Mouse (Mus musculus) splenic B cell, adult 2 months (primary cell): ENCODE data around the gene Tial1.
A peak's percentile ranks its signal among the peaks of the same experiment; 100 is the strongest.

Source experiments
- DNase-seq: peaks from one replicate; pipeline ENCODE4 v3.0.0-alpha.2; 2011; ENCODE audit warnings: low read depth, low spot score
- H3K27me3 ChIP-seq: 2 replicates; pipeline ENCODE4 v1.6.1; 2012; ENCODE audit warnings: mild to moderate bottlenecking, low read length, moderate library complexity, mixed read lengths; ENCODE audit not compliant: control insufficient read depth, poor library complexity, insufficient read depth, severe bottlenecking
- H3K36me3 ChIP-seq: 2 replicates; pipeline ENCODE4 v1.6.1; 2012; ENCODE audit warnings: mild to moderate bottlenecking, low read length, moderate library complexity, mixed read lengths; ENCODE audit not compliant: control insufficient read depth, poor library complexity, insufficient read depth, severe bottlenecking

Gene Tial1

GRCm38 (mm10) chr7:128433213-128433612 lies 28.3 kb downstream of the Tial1 start:
- DNase-seq, result peak; percentile 30
- H3K36me3 ChIP-seq, result no peaks in the 10 kb centered on the region
- no peaks in the 10 kb centered on the region for H3K27me3 ChIP-seq

GRCm38 (mm10) chr7:128432574-128432973 lies 28.9 kb downstream of the Tial1 start:
- no peak for DNase-seq

GRCm38 (mm10) chr7:128422491-128422890 lies 39.0 kb downstream of the Tial1 start:
- DNase-seq, result no peak
- H3K27me3 ChIP-seq, result no peaks in the 10 kb centered on the region
- H3K36me3 ChIP-seq, result no peaks in the 10 kb centered on the region

More at GRCm38 (mm10) chr7:128432574-128432973, 28.9 kb downstream of the Tial1 start:
- Histone ChIP-seq H3K36me3 (no peaks in the 10 kb centered on the region), H3K27me3 (no peaks in the 10 kb centered on the region)

- DNase-seq, result no peak
- H3K27me3 ChIP-seq, result no peaks in the 10 kb centered on the region
- H3K36me3 ChIP-seq, result no peaks in the 10 kb centered on the region
Measured at GRCm38 (mm10) chr7:128421701-128422100, 39.8 kb downstream of the Tial1 start.

- H3K27me3 ChIP-seq, result no peaks in the 10 kb centered on the region
- no peak for DNase-seq
- H3K36me3 ChIP-seq, result no peaks in the 10 kb centered on the region
Measured at GRCm38 (mm10) chr7:128419690-128420089, 41.8 kb downstream of the Tial1 start.

GRCm38 (mm10) chr7:128417930-128418779 lies 43.4 kb downstream of the Tial1 start, which contains the start of gene Rgs10:
TSS of gene Rgs10 (minus strand) at chr7:128418758.
- Histone ChIP-seq H3K36me3 (no peaks in the 10 kb centered on the region), H3K27me3 (no peaks in the 10 kb centered on the region)
- peak; percentile 50 for DNase-seq

- Histone ChIP-seq H3K36me3 (no peaks in the 10 kb centered on the region), H3K27me3 (no peaks in the 10 kb centered on the region)
- DNase-seq, result peak; percentile 20
Measured at GRCm38 (mm10) chr7:128417226-128417929, 44.1 kb downstream of the Tial1 start.

- Histone ChIP-seq H3K27me3 (no peaks in the 10 kb centered on the region), H3K36me3 (no peaks in the 10 kb centered on the region)
- DNase-seq, result no peak
Measured at GRCm38 (mm10) chr7:128416664-128417063, 44.9 kb downstream of the Tial1 start.

GRCm38 (mm10) chr7:128414433-128414832 lies 47.1 kb downstream of the Tial1 start:
- DNase-seq, result no peak
- no peaks in the 10 kb centered on the region for H3K27me3 ChIP-seq
- no peaks in the 10 kb centered on the region for H3K36me3 ChIP-seq

- DNase-seq, result no peak
Measured at GRCm38 (mm10) chr7:128412071-128412833, 49.3 kb downstream of the Tial1 start.

GRCm38 (mm10) chr7:128410708-128411413 lies 50.7 kb downstream of the Tial1 start:
- peak; percentile 15 for DNase-seq
- no peaks in the 10 kb centered on the region for H3K27me3 ChIP-seq
- no peaks in the 10 kb centered on the region for H3K36me3 ChIP-seq

More at GRCm38 (mm10) chr7:128412071-128412833, 49.3 kb downstream of the Tial1 start:
- Histone ChIP-seq H3K27me3 (no peaks in the 10 kb centered on the region), H3K36me3 (no peaks in the 10 kb centered on the region)

GRCm38 (mm10) chr7:128408265-128408664 lies 53.3 kb downstream of the Tial1 start:
- peak; percentile 30 for DNase-seq
- H3K27me3 ChIP-seq, result no peaks in the 10 kb centered on the region
- no peaks in the 10 kb centered on the region for H3K36me3 ChIP-seq

GRCm38 (mm10) chr7:128403988-128404387 lies 57.5 kb downstream of the Tial1 start:
- H3K36me3 ChIP-seq, result no peaks in the 10 kb centered on the region
- DNase-seq, result no peak
- no peaks in the 10 kb centered on the region for H3K27me3 ChIP-seq

- H3K36me3 ChIP-seq, result no peaks in the 10 kb centered on the region
- no peak for DNase-seq
Measured at GRCm38 (mm10) chr7:128403586-128403985, 57.9 kb downstream of the Tial1 start.

More at GRCm38 (mm10) chr7:128403586-128403985, 57.9 kb downstream of the Tial1 start:
- H3K27me3 ChIP-seq, result no peaks in the 10 kb centered on the region
